Mouse (Mus musculus) heart, embryonic 12.5 days (tissue): ENCODE measurements around the gene Churc1. TPM values are rescaled to one million over a fixed set of nuclear protein-coding genes. Genes with fewer than 3 reads are reported as not detected.
A peak's percentile ranks its signal among the peaks of the same experiment; 100 is the strongest.

ENCODE experiments used
- ATAC-seq: fragments of 200-750 bp; cut with Nextera tagmentation; 2 replicates; pipeline ENCODE4 v1.8.0; 2017; ENCODE audit warnings: moderate TSS enrichment, moderate library complexity; ENCODE audit not compliant: insufficient number of reproducible peaks, low FRiP score
- H3K27ac ChIP-seq: fragments of 300-500 bp; sonication (generic); 2 replicates; pipeline ENCODE4 v1.5.1; 2016; ENCODE audit warnings: mild to moderate bottlenecking, moderate library complexity; ENCODE audit not compliant: poor library complexity, severe bottlenecking
- H3K27me3 ChIP-seq: fragments of 300-500 bp; sonication (generic); replicated peaks from 2 replicates; pipeline ENCODE4 v1.6.1; 2016; ENCODE audit warnings: mild to moderate bottlenecking, moderate library complexity
- H3K36me3 ChIP-seq: fragments of 300-500 bp; sonication (generic); 2 replicates; pipeline ENCODE4 v1.6.1; 2016; ENCODE audit warnings: mild to moderate bottlenecking, moderate library complexity
- H3K4me1 ChIP-seq: fragments of 300-500 bp; sonication (generic); replicated peaks from 2 replicates; pipeline ENCODE4 v1.6.1; 2016; ENCODE audit warnings: mild to moderate bottlenecking
- H3K4me2 ChIP-seq: fragments of 300-500 bp; sonication (generic); 2 replicates; pipeline ENCODE4 v1.6.1; 2016; ENCODE audit warnings: mild to moderate bottlenecking, moderate library complexity
- H3K4me3 ChIP-seq: fragments of 300-500 bp; sonication (generic); 2 replicates; pipeline ENCODE4 v1.5.1; 2016; ENCODE audit warnings: mild to moderate bottlenecking
- H3K9ac ChIP-seq: fragments of 300-500 bp; sonication (generic); 2 replicates; pipeline ENCODE4 v1.6.1; 2016; ENCODE audit warnings: mild to moderate bottlenecking, moderate library complexity
- H3K9me3 ChIP-seq: fragments of 300-500 bp; sonication (generic); replicated peaks from 2 replicates; pipeline ENCODE4 v1.6.1; 2016; ENCODE audit warnings: mild to moderate bottlenecking, moderate library complexity
- WGBS: fragments of 180-500 bp; shearing (Covaris S2); methylation state at CpG from one replicate; pipeline ENCODE4 v1.1.7; 2016; 5-methylcytosine and 5-hydroxymethylcytosine counted together
- polyA plus RNA-seq: library from polyadenylated mRNA; unstranded; fragments of >200 nt; fragmentation: Nextera tagmentation; extraction: Ambion mirVana; gene quantifications from 2 replicates; pipeline ENCODE4 v1.2.1, GENCODE M21; 2016

Gene Churc1
- polyA plus RNA-seq, 1 experiment from 2014 or later = 131 TPM

- no peaks in the 10 kb centered on the region for H3K9me3 ChIP-seq
- peaks cover 7% of the 10 kb centered on the region; the same call in 1 of the 2 replicates for H3K27me3 ChIP-seq
- WGBS = 69% methylated on average over 5 of the region's 5 CpGs
- H3K9ac ChIP-seq = no peak within 1 kb of the TSS
- H3K27ac ChIP-seq = no peak within 1 kb of the TSS
- peaks cover 22% of the 10 kb centered on the region for H3K4me1 ChIP-seq
- no peak within 1 kb of the TSS for H3K4me2 ChIP-seq
- ATAC-seq = no peak
- no peaks in the 10 kb centered on the region for H3K36me3 ChIP-seq
- no peak within 1 kb of the TSS for H3K4me3 ChIP-seq
Measured at GRCm38 (mm10) chr12:76795350-76795749, 30.0 kb downstream of the Churc1 start, which contains the start of gene Gpx2. Gpx2 (minus strand) TSS chr12:76795554.

GRCm38 (mm10) chr12:76796938-76797539 lies 31.7 kb downstream of the Churc1 start:
- WGBS = 59% methylated on average over 7 of the region's 7 CpGs

GRCm38 (mm10) chr12:76798008-76798720 lies 32.8 kb downstream of the Churc1 start:
- Histone ChIP-seq H3K9me3 (no peaks in the 10 kb centered on the region), H3K27ac (no peak overlapping the region), H3K4me1 (peaks cover 13% of the 10 kb centered on the region), H3K27me3 (peaks cover 7% of the 10 kb centered on the region; the same call in 1 of the 2 replicates), H3K9ac (no peak overlapping the region), H3K4me3 (no peak overlapping the region), H3K36me3 (no peaks in the 10 kb centered on the region), H3K4me2 (no peak overlapping the region)
- WGBS = 65% methylated on average over 5 of the region's 5 CpGs
- ATAC-seq = no peak

More at GRCm38 (mm10) chr12:76796938-76797539, 31.7 kb downstream of the Churc1 start:
- Histone ChIP-seq H3K27me3 (peaks cover 7% of the 10 kb centered on the region; the same call in 1 of the 2 replicates), H3K9ac (no peak overlapping the region), H3K9me3 (no peaks in the 10 kb centered on the region), H3K4me3 (no peak overlapping the region), H3K36me3 (no peaks in the 10 kb centered on the region), H3K27ac (no peak overlapping the region), H3K4me1 (0 out of 2 replicates have a peak, but pooled peaks cover 6% of the 10 kb centered on the region), H3K4me2 (no peak overlapping the region)
- no peak for ATAC-seq

- Histone ChIP-seq H3K4me3 (no peak overlapping the region), H3K4me1 (peaks cover 19% of the 10 kb centered on the region), H3K27ac (no peak overlapping the region), H3K27me3 (peaks cover 16% of the 10 kb centered on the region), H3K9ac (no peak overlapping the region), H3K36me3 (no peaks in the 10 kb centered on the region), H3K9me3 (no peaks in the 10 kb centered on the region), H3K4me2 (no peak overlapping the region)
- WGBS = 65% methylated on average over 10 of the region's 10 CpGs
- no peak for ATAC-seq
Measured at GRCm38 (mm10) chr12:76803028-76803427, 37.7 kb downstream of the Churc1 start.

- ATAC-seq = peak; percentile 60; the same call in 1 of the 2 replicates
- Histone ChIP-seq H3K36me3 (no peaks in the 10 kb centered on the region), H3K27ac (no peak overlapping the region), H3K4me2 (no peak overlapping the region), H3K27me3 (peaks cover 16% of the 10 kb centered on the region), H3K4me1 (peaks cover 19% of the 10 kb centered on the region), H3K9me3 (no peaks in the 10 kb centered on the region), H3K9ac (no peak overlapping the region), H3K4me3 (no peak overlapping the region)
- WGBS = 42% methylated on average over 7 of the region's 7 CpGs
Measured at GRCm38 (mm10) chr12:76803700-76804252, 38.4 kb downstream of the Churc1 start.

GRCm38 (mm10) chr12:76805056-76805811 lies 39.9 kb downstream of the Churc1 start:
- Histone ChIP-seq H3K4me2 (no peak overlapping the region), H3K4me3 (no peak overlapping the region), H3K36me3 (no peaks in the 10 kb centered on the region), H3K27ac (no peak overlapping the region), H3K9me3 (no peaks in the 10 kb centered on the region), H3K9ac (no peak overlapping the region), H3K27me3 (peaks cover 9% of the 10 kb centered on the region), H3K4me1 (peaks cover 12% of the 10 kb centered on the region)
- whole genome bisulfite sequencing = 84% methylated on average over 10 of the region's 10 CpGs
- no peak for ATAC-seq

- H3K4me2 ChIP-seq = no peak overlapping the region
- H3K27me3 ChIP-seq = peaks cover 9% of the 10 kb centered on the region
- no peaks in the 10 kb centered on the region for H3K9me3 ChIP-seq
- peaks cover 10% of the 10 kb centered on the region for H3K4me1 ChIP-seq
- ATAC-seq = no peak
- H3K9ac ChIP-seq = no peak overlapping the region
- H3K4me3 ChIP-seq = no peak overlapping the region
- no peak overlapping the region for H3K27ac ChIP-seq
- 68% methylated on average over 10 of the region's 10 CpGs for WGBS
- H3K36me3 ChIP-seq = no peaks in the 10 kb centered on the region
Measured at GRCm38 (mm10) chr12:76807796-76808195, 42.5 kb downstream of the Churc1 start.

GRCm38 (mm10) chr12:76810491-76810890 lies 45.2 kb downstream of the Churc1 start:
- H3K4me2 ChIP-seq = no peak overlapping the region
- H3K36me3 ChIP-seq = no peaks in the 10 kb centered on the region
- WGBS = 79% methylated on average over 5 of the region's 5 CpGs
- H3K4me1 ChIP-seq = no peaks in the 10 kb centered on the region
- H3K4me3 ChIP-seq = no peak overlapping the region
- peaks cover 1% of the 10 kb centered on the region; the same call in 1 of the 2 replicates for H3K27me3 ChIP-seq
- no peak overlapping the region for H3K9ac ChIP-seq
- no peak overlapping the region for H3K27ac ChIP-seq
- H3K9me3 ChIP-seq = no peaks in the 10 kb centered on the region
- ATAC-seq = no peak

- Histone ChIP-seq H3K9me3 (no peaks in the 10 kb centered on the region), H3K36me3 (no peaks in the 10 kb centered on the region), H3K4me1 (no peaks in the 10 kb centered on the region), H3K27me3 (0 out of 2 replicates have a peak, but pooled peaks cover 2% of the 10 kb centered on the region), H3K9ac (no peak overlapping the region), H3K4me2 (no peak overlapping the region), H3K27ac (no peak overlapping the region), H3K4me3 (no peak overlapping the region)
- 84% methylated on average over 4 of the region's 4 CpGs for WGBS
- ATAC-seq = no peak
Measured at GRCm38 (mm10) chr12:76811006-76811405, 45.7 kb downstream of the Churc1 start.

- 0 out of 2 replicates have a peak overlapping the region, but pooled peaks have one; percentile 15 for H3K9ac ChIP-seq
- WGBS = 47% methylated on average over 10 of the region's 10 CpGs
- H3K9me3 ChIP-seq = no peaks in the 10 kb centered on the region
- ATAC-seq = no peak
- no peak overlapping the region for H3K4me2 ChIP-seq
- 0 out of 2 replicates have a peak, but pooled peaks cover 12% of the 10 kb centered on the region for H3K27me3 ChIP-seq
- H3K27ac ChIP-seq = no peak overlapping the region
- 0 out of 2 replicates have a peak, but pooled peaks cover 5% of the 10 kb centered on the region for H3K4me1 ChIP-seq
- H3K4me3 ChIP-seq = no peak overlapping the region
- H3K36me3 ChIP-seq = no peaks in the 10 kb centered on the region
Measured at GRCm38 (mm10) chr12:76813543-76813942, 48.2 kb downstream of the Churc1 start.
